Mouse (Mus musculus) CH12.LX (cell line): ENCODE measurements around the gene Stxbp1. TPM values are rescaled to one million over a fixed set of nuclear protein-coding genes. Genes with fewer than 3 reads are reported as not detected.

ENCODE experiments used
- DNase-seq: peaks from one replicate; pipeline ENCODE4 v3.0.0-alpha.2; 2013; ENCODE audit errors: extremely low read depth
- H3K27ac ChIP-seq: 2 replicates; pipeline ENCODE4 v1.5.1; 2012; ENCODE audit warnings: low read depth, mild to moderate bottlenecking, control low read depth, moderate library complexity; ENCODE audit not compliant: insufficient read depth
- H3K27me3 ChIP-seq: replicated peaks from 2 replicates; pipeline ENCODE3; 2012; ENCODE audit warnings: inconsistent platforms
- H3K36me3 ChIP-seq, 2 experiments: replicated peaks in 1 of 2; 2 replicates each; pipeline versions ENCODE3 to v1.6.1; 2012; ENCODE audit warnings: inconsistent platforms in 1 of 2, low read length in 1 of 2, mild to moderate bottlenecking in 1 of 2, mixed read lengths in 1 of 2, moderate library complexity in 1 of 2; ENCODE audit not compliant: control insufficient read depth in 1 of 2, insufficient read depth in 1 of 2
- H3K4me1 ChIP-seq, 2 experiments: 2 replicates each; pipeline ENCODE4 v1.6.1; 2012; ENCODE audit warnings: inconsistent platforms in 1 of 2, moderate library complexity in 1 of 2; ENCODE audit not compliant: insufficient read depth in 2 of 2, control insufficient read depth in 1 of 2
- H3K4me2 ChIP-seq: 2 replicates; pipeline ENCODE4 v1.6.1; 2012; ENCODE audit warnings: low read depth, mild to moderate bottlenecking, control low read depth; ENCODE audit not compliant: poor library complexity, insufficient read depth, severe bottlenecking
- H3K4me3 ChIP-seq, 3 experiments: fragments of 150-350 bp in 1 of 3; sonication (generic) in 1 of 3; replicated peaks in 1 of 3; 2 replicates each; pipeline versions ENCODE3 to v1.5.1; 2011 to 2012; ENCODE audit warnings: low read depth in 2 of 3, low read length in 2 of 3, mild to moderate bottlenecking in 2 of 3, moderate library complexity in 2 of 3, control low read depth in 1 of 3, improper control_type of control experiment in 1 of 3, inconsistent platforms in 1 of 3, mixed read lengths in 1 of 3; ENCODE audit not compliant: poor library complexity in 1 of 3
- H3K79me2 ChIP-seq: replicated peaks from 2 replicates; pipeline ENCODE4 v1.6.1; 2012; ENCODE audit warnings: mild to moderate bottlenecking, moderate library complexity; ENCODE audit not compliant: control insufficient read depth, poor library complexity, insufficient read depth, severe bottlenecking; ENCODE audit errors: extremely low read depth
- H3K9ac ChIP-seq: 2 replicates; pipeline ENCODE4 v1.6.1; 2012; ENCODE audit warnings: low read depth, mild to moderate bottlenecking, control low read depth, moderate library complexity; ENCODE audit not compliant: insufficient read depth
- H3K9me3 ChIP-seq: replicated peaks from 2 replicates; pipeline ENCODE3; 2012; ENCODE audit warnings: low read length, inconsistent platforms, mixed read lengths
- BHLHE40 ChIP-seq: IDR thresholded peaks from 2 replicates; pipeline ENCODE4 v1.6.1; 2011; ENCODE audit warnings: mild to moderate bottlenecking, low read depth, low read length, improper control_type of control experiment
- CHD1 ChIP-seq: IDR thresholded peaks from 2 replicates; pipeline ENCODE4 v1.6.1; 2012; ENCODE audit warnings: low read depth, low read length, improper control_type of control experiment, inconsistent platforms
- CHD2 ChIP-seq: IDR thresholded peaks from 2 replicates; pipeline ENCODE4 v1.6.1; 2011; ENCODE audit warnings: low read length, improper control_type of control experiment
- CTCF ChIP-seq, 2 experiments: IDR thresholded peaks in 1 of 2; conservative IDR thresholded peaks in 1 of 2; 2 replicates each; pipeline ENCODE4 v1.5.1; 2011 to 2012; ENCODE audit warnings: low read depth in 2 of 2, low read length in 2 of 2, improper control_type of control experiment in 1 of 2, inconsistent platforms in 1 of 2, mild to moderate bottlenecking in 1 of 2, moderate library complexity in 1 of 2
- E2F4 ChIP-seq: IDR thresholded peaks from 2 replicates; pipeline ENCODE4 v1.6.1; 2011; ENCODE audit warnings: low read depth, low read length, improper control_type of control experiment; ENCODE audit not compliant: insufficient replicate concordance
- ELF1 ChIP-seq: IDR thresholded peaks from 2 replicates; pipeline ENCODE4 v1.6.1; 2014; ENCODE audit warnings: low read depth, mild to moderate bottlenecking, inconsistent platforms, low read length, improper control_type of control experiment
- EP300 ChIP-seq: IDR thresholded peaks from 2 replicates; pipeline ENCODE4 v1.6.1; 2011; ENCODE audit warnings: low read length, improper control_type of control experiment
- ETS1 ChIP-seq: conservative IDR thresholded peaks from 2 replicates; pipeline ENCODE4 v1.6.1; 2012; ENCODE audit warnings: low read depth, mild to moderate bottlenecking, inconsistent platforms, low read length, improper control_type of control experiment, moderate library complexity
- GABPA ChIP-seq: IDR thresholded peaks from 2 replicates; pipeline ENCODE4 v1.6.1; 2012; ENCODE audit warnings: low read depth, low read length, improper control_type of control experiment, inconsistent platforms; ENCODE audit not compliant: insufficient replicate concordance
- HCFC1 ChIP-seq: IDR thresholded peaks from 2 replicates; pipeline ENCODE4 v1.6.1; 2012; ENCODE audit warnings: low read depth, mild to moderate bottlenecking, inconsistent platforms, low read length, improper control_type of control experiment
- IRF4 ChIP-seq: IDR thresholded peaks from 2 replicates; pipeline ENCODE4 v1.6.1; 2014; ENCODE audit warnings: low read depth, mild to moderate bottlenecking, inconsistent platforms, low read length, improper control_type of control experiment
- JUN ChIP-seq: IDR thresholded peaks from 2 replicates; pipeline ENCODE4 v1.6.1; 2011; ENCODE audit warnings: low read depth, mild to moderate bottlenecking, low read length, improper control_type of control experiment, moderate library complexity; ENCODE audit not compliant: insufficient read depth
- JUND ChIP-seq: conservative IDR thresholded peaks from 2 replicates; pipeline ENCODE4 v1.6.1; 2011; ENCODE audit warnings: low read depth, low read length, improper control_type of control experiment
- KAT2A ChIP-seq: IDR thresholded peaks from 2 replicates; pipeline ENCODE4 v1.6.1; 2012; ENCODE audit warnings: low read length, improper control_type of control experiment, inconsistent platforms; ENCODE audit not compliant: insufficient replicate concordance
- MAFK ChIP-seq: IDR thresholded peaks from 2 replicates; pipeline ENCODE4 v1.6.1; 2011; ENCODE audit warnings: low read length, improper control_type of control experiment; ENCODE audit not compliant: insufficient replicate concordance
- MAX ChIP-seq: IDR thresholded peaks from 2 replicates; pipeline ENCODE4 v1.6.1; 2011; ENCODE audit warnings: low read length, improper control_type of control experiment
- MEF2A ChIP-seq: IDR thresholded peaks from 2 replicates; pipeline ENCODE4 v1.6.1; 2014; ENCODE audit warnings: low read depth, mild to moderate bottlenecking, inconsistent platforms, low read length, improper control_type of control experiment, borderline replicate concordance
- MXI1 ChIP-seq: IDR thresholded peaks from 2 replicates; pipeline ENCODE4 v1.6.1; 2011; ENCODE audit warnings: mild to moderate bottlenecking, low read depth, low read length, improper control_type of control experiment
- MYC ChIP-seq: IDR thresholded peaks from 2 replicates; pipeline ENCODE4 v1.6.1; 2011; ENCODE audit warnings: low read depth, mild to moderate bottlenecking, improper control_type of control experiment, low read length
- NELFE ChIP-seq: IDR thresholded peaks from 2 replicates; pipeline ENCODE4 v1.6.1; 2011; ENCODE audit warnings: low read depth, low read length, improper control_type of control experiment
- NRF1 ChIP-seq: IDR thresholded peaks from 2 replicates; pipeline ENCODE4 v1.6.1; 2014; ENCODE audit warnings: low read depth, mild to moderate bottlenecking, inconsistent platforms, low read length, improper control_type of control experiment, moderate library complexity
- PAX5 ChIP-seq: IDR thresholded peaks from 2 replicates; pipeline ENCODE4 v1.6.1; 2012; ENCODE audit warnings: low read length, inconsistent platforms, mixed read lengths
- POLR2A ChIP-seq: IDR thresholded peaks from 2 replicates; pipeline ENCODE4 v1.6.1; 2011; ENCODE audit warnings: low read depth, mild to moderate bottlenecking, improper control_type of control experiment, low read length
- POLR2AphosphoS2 ChIP-seq: IDR thresholded peaks from 2 replicates; pipeline ENCODE4 v1.6.1; 2011; ENCODE audit warnings: low read depth, low read length, improper control_type of control experiment
- RAD21 ChIP-seq: IDR thresholded peaks from 2 replicates; pipeline ENCODE4 v1.6.1; 2011; ENCODE audit warnings: low read depth, mild to moderate bottlenecking, low read length, improper control_type of control experiment, moderate library complexity
- RCOR1 ChIP-seq: conservative IDR thresholded peaks from 2 replicates; pipeline ENCODE4 v1.6.1; 2012; ENCODE audit warnings: low read depth, mild to moderate bottlenecking, inconsistent platforms, low read length, improper control_type of control experiment
- SIN3A ChIP-seq: IDR thresholded peaks from 2 replicates; pipeline ENCODE4 v1.6.1; 2012; ENCODE audit warnings: low read length, improper control_type of control experiment, inconsistent platforms
- SMC3 ChIP-seq: IDR thresholded peaks from 2 replicates; pipeline ENCODE4 v1.6.1; 2011; ENCODE audit warnings: low read depth, low read length, improper control_type of control experiment
- TBP ChIP-seq: conservative IDR thresholded peaks from 2 replicates; pipeline ENCODE4 v1.6.1; 2011; ENCODE audit warnings: low read depth, low read length, improper control_type of control experiment
- TCF12 ChIP-seq: IDR thresholded peaks from 2 replicates; pipeline ENCODE4 v1.6.1; 2014; ENCODE audit warnings: low read depth, mild to moderate bottlenecking, inconsistent platforms, low read length, improper control_type of control experiment
- UBTF ChIP-seq: IDR thresholded peaks from 2 replicates; pipeline ENCODE4 v1.6.1; 2012; ENCODE audit warnings: low read depth, mild to moderate bottlenecking, inconsistent platforms, low read length, improper control_type of control experiment, moderate library complexity
- ZC3H11A ChIP-seq: IDR thresholded peaks from 2 replicates; pipeline ENCODE4 v1.6.1; 2012; ENCODE audit warnings: low read depth, mild to moderate bottlenecking, inconsistent platforms, low read length, improper control_type of control experiment
- ZKSCAN1 ChIP-seq: IDR thresholded peaks from 2 replicates; pipeline ENCODE4 v1.6.1; 2012; ENCODE audit warnings: low read depth, inconsistent platforms, low read length, improper control_type of control experiment, borderline replicate concordance
- ZMIZ1 ChIP-seq: IDR thresholded peaks from 2 replicates; pipeline ENCODE4 v1.6.1; 2012; ENCODE audit warnings: low read depth, mild to moderate bottlenecking, inconsistent platforms, low read length, improper control_type of control experiment
- ZNF384 ChIP-seq: IDR thresholded peaks from 2 replicates; pipeline ENCODE4 v1.6.1; 2012; ENCODE audit warnings: low read depth, low read length, improper control_type of control experiment, inconsistent platforms
- dilution Hi-C: fragments of 300-500 bp; cut with MboI; formaldehyde crosslinking; loops from 2 replicates; pipeline ENCODE4 v1.14.3; 2020; ENCODE audit warnings: low sequenced_read_pairs; ENCODE audit not compliant: extremely low pct_unique_long_range_greater_than_20kb, extremely low pct_ligation_motif_present
- in situ Hi-C: fragments of 300-500 bp; cut with MboI; formaldehyde crosslinking; loops from 3 replicates; pipeline ENCODE4 v1.14.3; 2019; ENCODE audit warnings: low sequenced_read_pairs, low pct_ligation_motif_present, low pct_unique_long_range_greater_than_20kb, mixed read lengths
- polyA plus RNA-seq: library from polyadenylated mRNA; unstranded; fragments of >175 nt; gene quantifications from 2 replicates; pipeline ENCODE4 v1.2.1, GENCODE M21; 2012; ENCODE audit warnings: low read depth; ENCODE audit not compliant: insufficient read length
- total RNA-seq, 2 experiments: library from RNA; depleted of rRNA; stranded (reverse); fragments of 300-350 nt in 1 of 2; fragments of >200 nt in 1 of 2; gene quantifications; 2 replicates each; pipeline ENCODE4 v1.2.3; 2012 to 2014

Stxbp1 gene
- total and polyA plus RNA-seq, 3 experiments: 1.5 to 8.3 (median 2.5) TPM

GRCm38 (mm10) chr2:32775359-32776074 is 71.5 kb downstream of the Stxbp1 start, which contains the start of the genes Ttc16 and Ptrh1:
Gene Ttc16, minus strand, starts transcription at chr2:32775633.
Gene Ptrh1, plus strand, starts transcription at chr2:32775786.
- no peaks in the 10 kb centered on the region for H3K9me3 ChIP-seq
- TF ChIP-seq PAX5 (no peak), TBP (no peak; the same call in 1 of the 2 replicates), ZKSCAN1 (no peak), MAX (0 out of 2 replicates have a peak, but pooled peaks have one; percentile 31), NRF1 (peak; percentile 70), ZNF384 (no peak), TCF12 (peak; percentile 52), KAT2A (peak; percentile 72; the same call in 1 of the 2 replicates), CHD2 (peak; percentile 43; the same call in 1 of the 2 replicates), RAD21 (no peak), ZMIZ1 (no peak), CTCF (conservative IDR thresholded peaks at IDR 0.05 in 1 of 2, IDR thresholded peaks at IDR 0.05 in 1 of 2; ENCODE audit: low read depth in 2 of 2, low read length in 2 of 2) (no peak), JUND (no peak), POLR2AphosphoS2 (no peak), RCOR1 (no peak), ETS1 (no peak), POLR2A (peak; percentile 78), CHD1 (no peak), HCFC1 (peak; percentile 88), GABPA (no peak), BHLHE40 (no peak), MAFK (no peak), MYC (no peak), MEF2A (no peak), SIN3A (peak; percentile 85), JUN (no peak), NELFE (peak; percentile 56), MXI1 (peak; percentile 92), SMC3 (no peak), ELF1 (peak; percentile 99), ZC3H11A (no peak), E2F4 (no peak), IRF4 (no peak), EP300 (no peak), UBTF (no peak)
- in situ Hi-C loops (loop anchor here (5.0 to 10.0 kb wide), 2 partner anchors 77 to 159 kb away; no protein-coding TSS in a partner anchor), dilution Hi-C loops (no loop called here)
- H3K4me2 ChIP-seq: peak within 1 kb of the TSS; percentile 83
- H3K4me1 ChIP-seq: peaks cover 18 to 23% of the 10 kb centered on the region in 2 experiments
- peaks cover 0 to 21% of the 10 kb centered on the region in 2 experiments for H3K36me3 ChIP-seq
- H3K4me3 ChIP-seq: peak within 1 kb of the TSS; percentile 60 to 71 (median 71)
- no peaks in the 10 kb centered on the region for H3K79me2 ChIP-seq
- peak within 1 kb of the TSS; percentile 22; the same call in 1 of the 2 replicates for H3K9ac ChIP-seq
- peak; percentile 97 for DNase-seq
- H3K27me3 ChIP-seq: peaks cover 10% of the 10 kb centered on the region
- peak within 1 kb of the TSS; percentile 43; the same call in 1 of the 2 replicates for H3K27ac ChIP-seq
